Mouse (Mus musculus): ENCODE results near the gene Acot5. TPM values are rescaled to one million over a fixed set of nuclear protein-coding genes. Genes with fewer than 3 reads are reported as not detected.
"Not testable (repeated sequence)": the region's sequence is repeated elsewhere in the genome, so short reads cannot be mapped to it uniquely, and the experiment has no call there.

The Acot5 gene
- polyA plus RNA-seq, 1 experiment: not detected

GRCm38 (mm10) chr12:84029043-84029442, 40.1 kb upstream of the Acot5 start:
- TF ChIP-seq EP300 (IDR thresholded peaks at IDR 0.05; ENCODE audit: insufficient read depth, low read depth, low read length): 0 out of 2 replicates have a peak, but pooled peaks have one; percentile 10
- H3K27me3 ChIP-seq (ENCODE audit: control insufficient read depth, insufficient read depth, low read length, poor library complexity, severe bottlenecking); H3K4me3 ChIP-seq (ENCODE audit: low read depth, low read length); H3K9ac ChIP-seq (ENCODE audit: low read depth, poor library complexity, severe bottlenecking); H3K36me3 ChIP-seq (ENCODE audit: control insufficient read depth, insufficient read depth, low read length, poor library complexity, severe bottlenecking); H3K4me1 ChIP-seq (ENCODE audit: control insufficient read depth, insufficient read depth, low read length): not testable (repeated sequence)
- peaks cover 21% of the 10 kb centered on the region for H3K9me3 ChIP-seq (replicated peaks; ENCODE audit: control insufficient read depth, insufficient read depth, low read length, poor library complexity, severe bottlenecking)
- H3K27ac ChIP-seq (ENCODE audit: insufficient read depth, low read length): peak overlapping the region; percentile 90

GRCm38 (mm10) chr12:84030659-84031332, 38.3 kb upstream of the Acot5 start:
- Histone ChIP-seq H3K36me3 (ENCODE audit: control insufficient read depth, insufficient read depth, low read length, poor library complexity, severe bottlenecking) (no peaks in the 10 kb centered on the region), H3K27me3 (ENCODE audit: control insufficient read depth, insufficient read depth, low read length, poor library complexity, severe bottlenecking) (no peaks in the 10 kb centered on the region), H3K9me3 (replicated peaks; ENCODE audit: control insufficient read depth, insufficient read depth, low read length, poor library complexity, severe bottlenecking) (peaks cover 21% of the 10 kb centered on the region), H3K4me3 (ENCODE audit: low read depth, low read length) (no peak overlapping the region), H3K4me1 (ENCODE audit: control insufficient read depth, insufficient read depth, low read length) (no peaks in the 10 kb centered on the region), H3K9ac (ENCODE audit: low read depth, poor library complexity, severe bottlenecking) (no peak overlapping the region), H3K27ac (ENCODE audit: insufficient read depth, low read length) (no peak overlapping the region)
- no peak for TF ChIP-seq EP300 (IDR thresholded peaks at IDR 0.05; ENCODE audit: insufficient read depth, low read depth, low read length)
- peak; percentile 70 for TF ChIP-seq CTCF (IDR thresholded peaks at IDR 0.05; ENCODE audit: low read depth, low read length)

- Histone ChIP-seq H3K4me1 (ENCODE audit: control insufficient read depth, insufficient read depth, low read length) (no peaks in the 10 kb centered on the region), H3K27ac (ENCODE audit: insufficient read depth, low read length) (no peak overlapping the region), H3K9me3 (replicated peaks; ENCODE audit: control insufficient read depth, insufficient read depth, low read length, poor library complexity, severe bottlenecking) (peaks cover 6% of the 10 kb centered on the region), H3K27me3 (ENCODE audit: control insufficient read depth, insufficient read depth, low read length, poor library complexity, severe bottlenecking) (no peaks in the 10 kb centered on the region), H3K9ac (ENCODE audit: low read depth, poor library complexity, severe bottlenecking) (no peak overlapping the region), H3K36me3 (ENCODE audit: control insufficient read depth, insufficient read depth, low read length, poor library complexity, severe bottlenecking) (no peaks in the 10 kb centered on the region), H3K4me3 (ENCODE audit: low read depth, low read length) (no peak overlapping the region)
- no peak for TF ChIP-seq POLR2A (IDR thresholded peaks at IDR 0.05; ENCODE audit: insufficient read depth, low read length)
- no peak for TF ChIP-seq CTCF (IDR thresholded peaks at IDR 0.05; ENCODE audit: low read depth, low read length)
- no peak for TF ChIP-seq EP300 (IDR thresholded peaks at IDR 0.05; ENCODE audit: insufficient read depth, low read depth, low read length)
Measured at GRCm38 (mm10) chr12:84032854-84033253, 36.3 kb upstream of the Acot5 start.

- not testable (repeated sequence) for H3K27me3 ChIP-seq (ENCODE audit: control insufficient read depth, insufficient read depth, low read length, poor library complexity, severe bottlenecking); H3K4me1 ChIP-seq (ENCODE audit: control insufficient read depth, insufficient read depth, low read length); H3K9me3 ChIP-seq (replicated peaks; ENCODE audit: control insufficient read depth, insufficient read depth, low read length, poor library complexity, severe bottlenecking); H3K27ac ChIP-seq (ENCODE audit: insufficient read depth, low read length); H3K9ac ChIP-seq (ENCODE audit: low read depth, poor library complexity, severe bottlenecking); H3K4me3 ChIP-seq (ENCODE audit: low read depth, low read length); H3K36me3 ChIP-seq (ENCODE audit: control insufficient read depth, insufficient read depth, low read length, poor library complexity, severe bottlenecking)
Measured at GRCm38 (mm10) chr12:84033302-84033701, 35.8 kb upstream of the Acot5 start.

- H3K9ac ChIP-seq (ENCODE audit: low read depth, poor library complexity, severe bottlenecking): no peak overlapping the region
- H3K9me3 ChIP-seq (replicated peaks; ENCODE audit: control insufficient read depth, insufficient read depth, low read length, poor library complexity, severe bottlenecking): peaks cover 3% of the 10 kb centered on the region
- TF ChIP-seq EP300 (IDR thresholded peaks at IDR 0.05; ENCODE audit: insufficient read depth, low read depth, low read length) (no peak), CTCF (IDR thresholded peaks at IDR 0.05; ENCODE audit: low read depth, low read length) (no peak), POLR2A (IDR thresholded peaks at IDR 0.05; ENCODE audit: insufficient read depth, low read length) (no peak)
- H3K4me1 ChIP-seq (ENCODE audit: control insufficient read depth, insufficient read depth, low read length): peaks cover 2% of the 10 kb centered on the region
- H3K4me3 ChIP-seq (ENCODE audit: low read depth, low read length): no peak overlapping the region
- no peaks in the 10 kb centered on the region for H3K36me3 ChIP-seq (ENCODE audit: control insufficient read depth, insufficient read depth, low read length, poor library complexity, severe bottlenecking)
- H3K27me3 ChIP-seq (ENCODE audit: control insufficient read depth, insufficient read depth, low read length, poor library complexity, severe bottlenecking): no peaks in the 10 kb centered on the region
- no peak overlapping the region for H3K27ac ChIP-seq (ENCODE audit: insufficient read depth, low read length)
Measured at GRCm38 (mm10) chr12:84034108-84034507, 35.0 kb upstream of the Acot5 start.

- H3K4me3 ChIP-seq (ENCODE audit: low read depth, low read length): peak within 1 kb of the TSS; percentile 63
- peak within 1 kb of the TSS; percentile 60 for H3K9ac ChIP-seq (ENCODE audit: low read depth, poor library complexity, severe bottlenecking)
- not testable (repeated sequence) for H3K9me3 ChIP-seq (replicated peaks; ENCODE audit: control insufficient read depth, insufficient read depth, low read length, poor library complexity, severe bottlenecking); H3K4me1 ChIP-seq (ENCODE audit: control insufficient read depth, insufficient read depth, low read length); H3K36me3 ChIP-seq (ENCODE audit: control insufficient read depth, insufficient read depth, low read length, poor library complexity, severe bottlenecking); H3K27ac ChIP-seq (ENCODE audit: insufficient read depth, low read length); H3K27me3 ChIP-seq (ENCODE audit: control insufficient read depth, insufficient read depth, low read length, poor library complexity, severe bottlenecking)
Measured at GRCm38 (mm10) chr12:84038241-84038640, 30.9 kb upstream of the Acot5 start, which contains the start of gene Acot4. Gene Acot4, plus strand, starts transcription at chr12:84038379.

GRCm38 (mm10) chr12:84038691-84039111, 30.4 kb upstream of the Acot5 start, which contains the start of gene Gm49366:
Gene Gm49366, plus strand, starts transcription at chr12:84038935.
- H3K36me3 ChIP-seq (ENCODE audit: control insufficient read depth, insufficient read depth, low read length, poor library complexity, severe bottlenecking); H3K4me1 ChIP-seq (ENCODE audit: control insufficient read depth, insufficient read depth, low read length); H3K27me3 ChIP-seq (ENCODE audit: control insufficient read depth, insufficient read depth, low read length, poor library complexity, severe bottlenecking); H3K27ac ChIP-seq (ENCODE audit: insufficient read depth, low read length); H3K9me3 ChIP-seq (replicated peaks; ENCODE audit: control insufficient read depth, insufficient read depth, low read length, poor library complexity, severe bottlenecking): not testable (repeated sequence)
- peak within 1 kb of the TSS; percentile 63 for H3K4me3 ChIP-seq (ENCODE audit: low read depth, low read length)
- peak within 1 kb of the TSS; percentile 60 for H3K9ac ChIP-seq (ENCODE audit: low read depth, poor library complexity, severe bottlenecking)

Measured in ES-Bruce4 (cell line).